Mouse (Mus musculus) T-cell, adult 2 months (primary cell): ENCODE measurements around the gene Il20rb.

Experiments used
- DNase-seq: peaks from one replicate; pipeline ENCODE4 v3.0.0; 2022; ENCODE audit warnings: low spot score

The Il20rb gene

DNA sequence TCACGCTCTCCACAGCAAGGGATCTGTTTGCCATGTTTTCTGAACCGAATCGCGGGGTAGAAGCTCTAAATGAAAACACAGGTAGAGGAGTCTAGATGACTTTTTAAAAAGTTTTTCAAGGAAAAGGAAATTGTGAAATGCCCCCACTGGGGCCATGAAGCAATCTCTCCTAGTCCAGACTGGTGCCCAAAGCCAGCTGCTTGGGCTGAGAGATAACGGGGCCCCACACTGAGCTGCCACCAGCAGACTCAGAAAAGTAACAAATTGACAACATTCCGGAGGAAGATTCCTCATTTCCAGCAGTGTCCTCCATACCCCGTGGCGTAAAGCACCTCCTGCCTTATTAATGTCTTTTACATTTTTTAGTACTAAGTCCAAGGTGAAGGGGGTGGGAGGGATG is 66.9 kb downstream of the Il20rb start:
- DNase-seq, result no peak

DNA sequence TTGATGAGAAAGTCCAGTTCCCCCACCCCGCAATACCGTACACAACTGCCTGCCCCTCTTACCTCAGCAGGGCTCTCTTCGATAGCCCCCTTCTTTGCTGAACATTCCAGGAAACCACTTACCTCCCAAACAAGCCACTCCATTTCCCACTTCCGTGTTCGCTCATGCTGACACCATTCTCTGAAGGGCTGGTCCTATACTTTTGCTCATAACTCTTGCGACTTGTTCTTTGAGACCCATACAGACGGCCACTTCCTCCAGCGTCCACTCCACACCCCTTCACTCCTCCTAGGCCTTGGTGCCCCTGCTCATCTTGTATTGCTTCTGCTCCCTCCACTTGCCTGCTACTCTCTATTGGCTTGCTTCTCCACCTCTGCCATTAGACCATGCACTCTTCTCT is 67.5 kb downstream of the Il20rb start:
- no peak for DNase-seq

DNA sequence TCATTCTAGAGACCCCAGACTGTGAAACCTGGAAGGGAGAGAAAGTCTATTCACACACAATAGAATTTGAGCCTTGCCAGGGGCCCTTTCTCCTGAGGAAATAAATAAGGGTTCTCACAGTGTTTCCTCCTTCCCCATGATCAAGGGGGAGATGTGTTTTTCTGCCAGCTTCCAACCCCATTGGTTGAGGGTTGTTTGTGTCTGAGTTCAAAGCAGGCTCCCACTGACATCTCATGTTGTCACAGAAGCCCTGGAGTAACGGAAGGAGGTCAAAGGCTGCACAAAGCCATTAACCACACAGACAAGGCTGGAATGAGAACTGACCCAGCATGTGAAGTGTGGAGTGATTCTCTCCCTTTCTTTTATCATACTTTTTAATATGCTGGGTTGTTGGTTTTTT is 69.8 kb downstream of the Il20rb start:
- DNase-seq, result no peak

DNA sequence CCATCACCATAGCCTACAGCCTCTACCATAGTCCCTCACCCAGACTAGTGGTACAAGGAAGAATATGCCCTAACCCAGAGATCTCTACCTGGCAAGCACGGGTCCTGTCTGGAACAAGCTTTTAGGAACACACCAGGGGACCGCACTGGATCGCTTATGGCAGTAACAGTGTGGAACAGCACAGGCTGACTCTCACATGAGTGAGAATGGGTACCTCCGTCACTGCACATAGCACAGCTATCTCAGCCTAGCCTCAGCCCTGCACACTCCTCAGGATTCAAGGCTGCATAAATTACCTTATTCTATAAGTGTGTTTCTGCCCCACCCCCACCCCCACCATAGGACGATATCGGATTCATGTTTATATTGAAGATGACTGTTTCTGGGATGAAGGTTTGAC is 70.3 kb downstream of the Il20rb start:
- DNase-seq, result no peak

DNA sequence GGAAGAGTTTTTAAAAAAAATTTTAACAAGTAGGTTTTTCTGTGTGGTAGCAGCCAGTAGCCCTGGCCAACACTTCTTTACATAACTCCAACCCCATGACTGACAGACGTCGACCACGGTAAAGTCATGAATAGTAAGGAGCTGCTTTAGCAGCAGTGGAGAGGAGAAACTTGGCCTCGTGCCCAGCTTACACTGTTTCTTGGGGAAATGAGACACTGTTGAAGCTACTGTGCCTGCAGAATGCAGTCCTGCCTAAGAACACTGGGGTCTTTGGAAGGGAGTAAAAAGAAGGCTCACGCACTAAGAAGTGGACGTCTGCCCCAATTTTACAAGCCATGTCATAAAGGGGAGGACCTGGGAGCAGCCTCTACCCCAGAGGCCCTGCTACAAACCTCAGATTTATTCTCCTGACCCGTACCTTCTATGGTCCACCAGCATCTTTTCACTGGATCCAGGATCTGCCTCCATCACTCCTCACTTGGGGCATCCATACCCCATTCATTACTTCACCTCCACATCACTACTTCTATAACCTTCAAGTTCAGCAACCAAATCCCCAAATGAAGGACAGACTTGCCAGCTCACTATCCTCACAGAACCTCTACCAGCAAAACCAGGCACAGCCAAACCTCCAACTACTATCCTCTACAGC is 71.1 kb downstream of the Il20rb start:
- DNase-seq, result no peak
